Comparison of ENCODE assay signal across 8 mouse cellular contexts in the genomic region with DNA sequence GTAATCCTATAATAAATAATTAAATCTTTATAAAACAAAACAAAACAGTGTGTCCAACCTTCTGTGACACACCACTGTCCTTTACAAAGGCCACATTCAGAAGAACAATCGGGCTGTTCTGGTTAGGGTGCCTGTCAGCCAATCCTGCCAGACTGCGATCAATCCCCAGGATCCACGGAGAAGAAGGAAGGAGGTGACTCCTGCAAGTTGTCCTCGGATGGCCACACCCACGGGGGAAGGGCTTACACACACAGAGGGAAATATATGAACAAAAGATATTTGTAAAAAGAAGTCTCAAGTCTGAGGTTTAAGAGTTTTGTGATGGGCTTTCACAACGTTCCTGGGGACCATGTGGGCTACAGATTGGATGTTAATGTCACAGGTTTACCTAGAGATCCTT. TPM values are rescaled to one million over a fixed set of nuclear protein-coding genes. Genes with fewer than 3 reads are reported as not detected.
A peak's percentile ranks its signal among the peaks of the same experiment; 100 is the strongest.
DNase-seq lines count a peak whose midpoint lies in the region; ATAC-seq and TF ChIP-seq lines count a peak whose summit lies in the region.

Gene Zfp239 (plus strand): TSS at position 253 of the 400 bp plus-strand sequence.

- peaks cover 5% of the 10 kb centered on the region for H3K4me1 ChIP-seq in kidney, embryonic 15.5 days
- H3K4me1 ChIP-seq in bone marrow macrophage, adult 2 months (ENCODE audit: control insufficient read depth, insufficient read depth, low read length), result 0 out of 2 replicates have a peak, but pooled peaks cover 3% of the 10 kb centered on the region
- H3K4me1 ChIP-seq in hindbrain, embryonic 11.5 days (replicated peaks; ENCODE audit: control insufficient read depth, insufficient read depth, low read length), result no peaks in the 10 kb centered on the region
- 0 out of 2 replicates have a peak, but pooled peaks cover 4% of the 10 kb centered on the region for H3K4me1 ChIP-seq in liver, embryonic 11.5 days (replicated peaks; ENCODE audit: control insufficient read depth, insufficient read depth, low read length)

- H3K9ac ChIP-seq in kidney, embryonic 15.5 days, result peak within 1 kb of the TSS; percentile 65
- H3K9ac ChIP-seq in hindbrain, embryonic 11.5 days (ENCODE audit: low read depth, low read length), result peak within 1 kb of the TSS; percentile 68
- peak within 1 kb of the TSS; percentile 68 for H3K9ac ChIP-seq in liver, embryonic 11.5 days (ENCODE audit: low read depth, low read length)

- H3K4me3 ChIP-seq in kidney, embryonic 15.5 days (replicated peaks), result peak within 1 kb of the TSS; percentile 73
- peak within 1 kb of the TSS; percentile 91 for H3K4me3 ChIP-seq in bone marrow macrophage, adult 2 months (ENCODE audit: insufficient read depth, low read length)
- peak within 1 kb of the TSS; percentile 60 for H3K4me3 ChIP-seq in hindbrain, embryonic 11.5 days (ENCODE audit: low read depth, low read length)
- peak within 1 kb of the TSS; percentile 73 for H3K4me3 ChIP-seq in liver, embryonic 11.5 days (ENCODE audit: low read depth, low read length)

- WGBS in kidney, embryonic 15.5 days, result 68% methylated on average over 6 of the region's 6 CpGs
- 69% methylated on average over 6 of the region's 6 CpGs for WGBS in hindbrain, embryonic 11.5 days
- WGBS in liver, embryonic 11.5 days, result 61% methylated on average over 6 of the region's 6 CpGs

- ATAC-seq in kidney, embryonic 15.5 days (replicated peaks; ENCODE audit: low FRiP score), result no peak
- ATAC-seq in hindbrain, embryonic 11.5 days (ENCODE audit: low FRiP score), result no peak
- 0 out of 2 replicates have a peak, but pooled peaks have one; percentile 35 for ATAC-seq in liver, embryonic 11.5 days (replicated peaks; ENCODE audit: low FRiP score)

- peak within 1 kb of the TSS; percentile 97 for H3K4me2 ChIP-seq in kidney, embryonic 15.5 days
- H3K4me2 ChIP-seq in hindbrain, embryonic 11.5 days (replicated peaks; ENCODE audit: low read depth, low read length), result peak within 1 kb of the TSS; percentile 79
- peak within 1 kb of the TSS; percentile 97 for H3K4me2 ChIP-seq in liver, embryonic 11.5 days

- no peak for TF ChIP-seq POLR2A in bone marrow macrophage, adult 2 months (IDR thresholded peaks at IDR 0.05; ENCODE audit: borderline replicate concordance, low read depth, low read length)

- H3K27ac ChIP-seq in kidney, embryonic 15.5 days, result no peak within 1 kb of the TSS
- no peak within 1 kb of the TSS for H3K27ac ChIP-seq in bone marrow macrophage, adult 2 months (ENCODE audit: insufficient read depth, low read depth, low read length)
- H3K27ac ChIP-seq in hindbrain, embryonic 11.5 days (ENCODE audit: low read depth, low read length), result no peak within 1 kb of the TSS
- H3K27ac ChIP-seq in liver, embryonic 11.5 days (ENCODE audit: low read depth, low read length), result no peak within 1 kb of the TSS

- H3K9me3 ChIP-seq in kidney, embryonic 15.5 days (replicated peaks), result no peaks in the 10 kb centered on the region
- no peaks in the 10 kb centered on the region for H3K9me3 ChIP-seq in hindbrain, embryonic 11.5 days (ENCODE audit: control insufficient read depth, low read length)
- H3K9me3 ChIP-seq in liver, embryonic 11.5 days (ENCODE audit: control insufficient read depth, low read length), result no peaks in the 10 kb centered on the region

- DNase-seq in kidney, adult 18-20 months, result no peak
- DNase-seq in hindbrain, embryonic 11.5 days (ENCODE audit: low spot score), result no peak
- no peak for DNase-seq in liver, embryonic 11.5 days (ENCODE audit: low spot score)
- DNase-seq in gastrocnemius, adult 18-20 months (ENCODE audit: low spot score), result no peak
- DNase-seq in frontal cortex, postnatal 14 days (ENCODE audit: low spot score in 2 of 2), result no peak
- DNase-seq in right cerebral cortex, postnatal 10 days (ENCODE audit: low spot score in 2 of 2), result no peak

- no peak for TF ChIP-seq CTCF in bone marrow macrophage, adult 2 months (IDR thresholded peaks at IDR 0.05; ENCODE audit: low read depth, low read length)

- H3K27me3 ChIP-seq in kidney, embryonic 15.5 days, result no peaks in the 10 kb centered on the region
- H3K27me3 ChIP-seq in hindbrain, embryonic 11.5 days (ENCODE audit: control insufficient read depth, insufficient read depth, low read length), result no peaks in the 10 kb centered on the region
- no peaks in the 10 kb centered on the region for H3K27me3 ChIP-seq in liver, embryonic 11.5 days (replicated peaks; ENCODE audit: control insufficient read depth, insufficient read depth, low read length)

- no peaks in the 10 kb centered on the region for H3K36me3 ChIP-seq in kidney, embryonic 15.5 days
- H3K36me3 ChIP-seq in hindbrain, embryonic 11.5 days (ENCODE audit: control insufficient read depth, insufficient read depth, low read length), result no peaks in the 10 kb centered on the region
- no peaks in the 10 kb centered on the region for H3K36me3 ChIP-seq in liver, embryonic 11.5 days (ENCODE audit: control insufficient read depth, insufficient read depth, low read length)

RNA-seq across cellular contexts. Expression of gene Zfp239, which starts in this region (rescaled TPM):
- 9.4 and 12.7 TPM in 2 replicates for polyA plus RNA-seq in kidney, embryonic 15.5 days (2015; fragmentation: Nextera tagmentation; extraction: Ambion mirVana)
- polyA plus RNA-seq in bone marrow macrophage, adult 2 months (2012; ENCODE audit: insufficient read depth, insufficient read length, missing spikeins), result 0.62 and 1.3 TPM in 2 replicates
- 11.8 and 13.3 TPM in 2 replicates for polyA plus RNA-seq in hindbrain, embryonic 11.5 days (2014; fragmentation: Nextera tagmentation; extraction: Ambion mirVana)
- polyA plus RNA-seq in liver, embryonic 11.5 days (2014; fragmentation: Nextera tagmentation; extraction: Ambion mirVana), result 8.2 and 8.7 TPM in 2 replicates
- 1 to 10 TPM; 1.2 to 1.4 TPM for total RNA-seq in gastrocnemius, adult 18-20 months (2021)
